Mouse (Mus musculus): ENCODE results near the gene Dynlrb1.
A peak's percentile ranks its signal among the peaks of the same experiment; 100 is the strongest.

The Dynlrb1 gene

DNA sequence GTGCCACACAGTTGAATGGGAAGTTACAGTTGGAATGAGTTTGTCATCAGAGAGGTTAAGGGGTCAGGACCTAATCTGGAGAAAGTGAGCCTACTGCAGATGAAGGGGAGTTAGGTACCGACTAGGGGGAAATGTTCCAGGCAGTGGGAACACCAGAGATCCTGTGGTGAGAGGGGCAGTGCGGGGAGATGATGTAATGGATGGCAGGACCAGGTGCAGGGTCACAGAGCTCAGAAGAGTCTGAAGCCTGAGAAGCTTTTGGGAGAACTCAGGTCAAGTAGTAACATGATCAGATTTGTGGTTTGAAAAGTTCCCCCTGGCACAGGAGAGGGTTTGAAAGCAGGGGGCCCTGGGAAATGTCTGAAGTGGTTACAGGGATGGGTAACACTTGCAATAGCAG, 43.8 kb downstream of the Dynlrb1 start:
- DNase-seq (ENCODE audit: low spot score in 2 of 2) = no peak

DNA sequence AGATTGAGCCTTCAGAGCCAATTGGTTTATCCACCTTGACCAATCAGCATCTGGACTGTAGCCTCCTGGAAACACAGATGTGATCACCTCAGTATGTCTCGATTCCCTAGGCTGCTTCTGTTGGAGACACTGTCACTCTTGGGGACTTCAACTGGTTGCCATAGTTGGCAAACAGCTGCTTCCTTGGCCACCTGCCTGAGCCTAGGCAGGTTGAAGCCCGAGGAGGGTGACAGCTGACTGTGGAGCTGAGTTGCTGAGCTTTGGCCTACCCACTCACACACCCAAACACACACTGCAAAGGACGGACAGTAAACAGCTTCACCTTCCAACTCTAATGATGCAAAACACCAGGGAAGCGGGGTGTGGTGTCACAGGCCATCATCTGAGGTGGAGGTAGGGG, 47.5 kb downstream of the Dynlrb1 start:
- DNase-seq (ENCODE audit: low spot score in 2 of 2) = no peak

DNA sequence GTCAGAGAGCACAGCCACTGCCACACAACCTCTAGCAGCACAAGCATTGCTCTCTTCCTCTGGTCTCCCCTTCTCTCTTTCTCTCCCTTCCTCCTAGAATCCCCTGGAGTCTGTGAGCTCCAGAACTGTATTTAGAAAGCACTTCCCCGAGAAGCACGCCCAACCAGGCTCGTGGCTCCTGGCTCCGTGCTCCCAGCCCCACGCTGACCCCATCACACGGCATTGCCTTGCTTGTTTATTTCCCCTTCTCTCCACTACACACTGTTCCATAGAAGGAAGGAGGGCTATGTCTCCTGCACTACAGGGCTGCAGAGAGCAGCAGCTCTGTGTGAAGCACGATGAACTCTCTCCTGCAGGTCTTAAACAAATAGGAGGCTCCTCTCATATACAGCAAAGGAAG, 48.3 kb downstream of the Dynlrb1 start:
- DNase-seq (ENCODE audit: low spot score in 2 of 2) = no peak

DNA sequence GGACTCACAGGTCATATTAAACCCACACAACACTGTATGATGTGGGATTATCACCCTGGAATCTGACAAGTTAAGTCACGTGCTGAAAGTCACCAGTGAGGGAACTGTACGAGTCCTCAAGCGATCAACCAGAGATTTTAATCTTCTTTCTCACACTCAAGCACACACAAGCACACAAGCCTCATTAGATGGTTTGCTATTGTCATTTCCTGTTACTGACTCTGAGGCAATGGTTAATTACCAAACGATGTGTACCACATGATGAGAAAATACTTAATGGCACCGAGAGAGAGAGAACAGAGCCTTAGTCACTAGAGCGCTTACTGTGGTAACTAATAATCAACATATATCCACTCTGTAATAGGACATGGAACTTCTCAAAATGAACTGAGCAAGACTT, 49.4 kb downstream of the Dynlrb1 start:
- DNase-seq (ENCODE audit: low spot score in 2 of 2) = no peak

DNA sequence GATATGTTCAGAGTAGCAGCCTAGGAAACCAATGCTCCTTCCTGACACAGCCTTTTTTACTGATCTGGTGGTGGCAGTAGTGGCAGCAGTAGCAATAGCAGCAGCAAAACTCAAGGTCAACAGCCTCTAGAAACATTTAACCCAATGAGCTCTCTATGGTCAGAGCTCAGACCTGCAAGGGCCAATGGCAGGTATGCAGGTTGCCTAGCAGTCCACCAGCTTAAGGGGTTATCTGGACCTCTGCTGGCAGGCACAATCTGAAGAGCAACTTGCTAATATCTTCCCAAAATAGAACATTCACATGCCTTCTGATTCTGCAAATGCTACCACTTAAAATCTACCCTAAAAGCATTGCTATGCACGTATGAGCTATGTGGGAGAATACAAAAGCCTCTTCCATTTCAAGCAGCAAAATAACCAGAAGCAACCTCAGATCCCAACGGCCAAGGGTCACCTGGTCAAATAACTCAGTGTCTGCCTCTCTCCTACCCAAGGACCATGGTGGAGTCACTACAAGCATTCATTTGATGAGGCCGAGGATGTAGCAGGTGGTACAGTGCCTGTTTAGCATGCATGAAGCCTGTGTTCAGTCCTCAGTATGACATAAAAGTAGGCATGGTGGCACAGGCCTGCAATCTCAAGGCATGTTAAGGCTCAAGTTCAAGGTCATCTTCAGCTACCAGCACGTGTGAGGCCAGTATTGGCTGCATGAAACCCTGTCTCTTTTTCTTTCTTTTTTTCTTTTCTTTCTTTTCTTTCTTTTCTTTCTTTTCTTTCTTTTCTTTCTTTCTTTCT, 51.3 kb downstream of the Dynlrb1 start:
- no peak for DNase-seq (ENCODE audit: low spot score in 2 of 2)

DNA sequence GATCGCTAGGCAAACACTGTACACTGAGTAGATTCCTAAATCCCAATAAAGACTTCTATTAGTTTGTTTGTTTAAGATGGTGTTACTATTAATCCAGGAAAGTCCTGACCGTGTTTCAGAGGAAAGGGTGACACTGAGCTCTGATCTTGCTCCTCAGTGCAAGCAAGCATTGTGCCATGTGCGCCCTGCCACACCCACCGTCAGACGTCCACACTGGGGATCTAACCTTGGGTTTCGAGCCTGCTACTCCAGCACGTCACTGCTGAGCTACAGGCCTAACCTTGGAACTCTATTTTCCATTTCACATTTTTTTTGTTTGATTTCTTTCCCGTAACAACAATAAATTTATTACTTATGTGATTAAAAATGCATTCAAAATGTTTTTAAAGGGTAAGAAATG, 53.7 kb downstream of the Dynlrb1 start:
- no peak for DNase-seq (ENCODE audit: low spot score in 2 of 2)

DNA sequence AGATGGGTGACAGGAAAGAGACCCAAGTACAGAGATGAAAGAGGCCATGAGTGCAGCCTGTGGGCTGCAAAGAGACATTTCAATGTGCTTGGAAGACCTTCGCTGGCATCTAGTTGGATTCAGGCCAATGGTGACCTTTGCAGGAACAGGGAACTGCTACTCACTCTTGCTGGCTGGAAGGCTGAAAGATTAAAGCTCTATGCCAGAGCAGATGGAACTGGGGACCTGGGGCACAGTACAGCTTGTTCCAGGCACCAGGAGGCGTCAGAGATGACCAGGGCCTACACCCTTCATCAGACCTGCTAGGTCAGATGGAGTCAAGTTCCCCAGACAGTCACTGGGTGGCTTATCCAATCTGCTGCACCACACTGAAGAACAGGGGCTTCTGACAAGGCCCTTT, 57.0 kb downstream of the Dynlrb1 start:
- DNase-seq (ENCODE audit: low spot score in 2 of 2) = no peak

DNA sequence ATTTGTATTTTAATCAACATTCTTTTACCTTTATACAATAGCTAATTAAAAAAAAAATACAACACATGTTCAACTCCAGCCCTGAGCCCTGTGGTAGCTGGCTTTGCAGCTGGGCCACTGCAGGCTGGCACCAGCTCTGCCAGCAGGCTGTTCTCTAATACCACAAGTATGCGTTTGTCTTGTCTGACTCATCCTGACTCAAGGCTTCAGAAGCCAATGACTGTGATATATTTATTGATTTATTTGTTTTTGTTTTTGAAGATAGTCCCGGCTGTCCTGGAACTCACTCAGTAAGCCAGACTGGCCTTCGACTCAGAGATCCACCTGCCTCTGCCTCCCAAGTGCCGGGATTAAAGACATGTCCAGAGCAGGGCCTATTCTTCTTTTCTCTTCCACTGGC, 57.6 kb downstream of the Dynlrb1 start:
- DNase-seq (ENCODE audit: low spot score in 2 of 2) = no peak

DNA sequence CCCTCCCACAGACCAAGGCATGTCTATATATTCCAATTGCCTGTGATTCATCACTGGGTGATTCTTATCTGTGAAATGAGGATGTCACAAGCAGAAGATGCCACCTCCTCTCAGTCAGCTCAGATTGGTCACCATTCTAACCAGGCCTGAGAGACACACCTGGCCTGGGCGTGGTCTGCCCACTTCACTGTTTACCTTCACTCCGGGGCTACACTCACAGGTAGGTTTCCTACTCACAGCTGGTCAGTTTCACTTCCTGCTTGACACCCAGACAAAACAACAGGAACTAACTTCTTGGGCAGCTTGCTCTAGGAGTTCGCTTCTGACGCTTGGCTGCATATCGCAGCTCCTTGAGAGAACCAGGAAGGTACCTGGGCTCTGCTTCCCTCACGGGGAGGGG, 59.1 kb downstream of the Dynlrb1 start:
- no peak for DNase-seq (ENCODE audit: low spot score in 2 of 2)

DNA sequence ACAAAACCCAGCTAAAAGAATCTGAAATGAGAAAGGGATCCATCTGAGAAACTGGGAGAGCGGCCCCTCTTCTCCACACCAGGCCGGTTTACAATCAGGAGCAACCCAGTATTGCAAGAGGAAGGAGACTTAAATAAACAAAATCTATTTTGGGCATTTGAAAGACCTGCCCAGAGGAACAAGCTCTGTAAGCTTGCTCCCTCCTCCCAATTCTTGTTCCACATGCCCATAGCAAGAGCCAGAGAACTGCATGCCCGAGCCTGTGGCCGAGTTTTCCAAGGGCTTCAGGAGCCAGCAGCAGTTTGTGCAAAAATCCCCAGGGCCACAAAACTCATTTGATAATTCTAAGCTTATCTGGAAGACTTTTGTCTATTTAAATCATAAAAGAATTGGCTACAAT, 63.2 kb downstream of the Dynlrb1 start:
- DNase-seq (ENCODE audit: low spot score in 2 of 2) = peak; percentile 24 to 58
